Mouse (Mus musculus) hindbrain, embryonic 12.5 days (tissue): ENCODE measurements around the gene Atg4b. TPM values are rescaled to one million over a fixed set of nuclear protein-coding genes. Genes with fewer than 3 reads are reported as not detected.
"Not testable (repeated sequence)": the region's sequence is repeated elsewhere in the genome, so short reads cannot be mapped to it uniquely, and the experiment has no call there.

ENCODE experiments used
- ATAC-seq: fragments of 200-750 bp; cut with Nextera tagmentation; 2 replicates; pipeline ENCODE4 v1.8.0; 2017; ENCODE audit warnings: moderate TSS enrichment; ENCODE audit not compliant: low FRiP score
- H3K27ac ChIP-seq: fragments of 300-500 bp; sonication (generic); 2 replicates; pipeline ENCODE4 v1.5.1; 2016; ENCODE audit warnings: mild to moderate bottlenecking
- H3K27me3 ChIP-seq: fragments of 300-500 bp; sonication (generic); 2 replicates; pipeline ENCODE4 v1.6.1; 2016; ENCODE audit warnings: mild to moderate bottlenecking
- H3K36me3 ChIP-seq: fragments of 300-500 bp; sonication (generic); 2 replicates; pipeline ENCODE4 v1.6.1; 2016; ENCODE audit warnings: mild to moderate bottlenecking
- H3K4me1 ChIP-seq: fragments of 300-500 bp; sonication (generic); 2 replicates; pipeline ENCODE4 v1.6.1; 2016
- H3K4me2 ChIP-seq: fragments of 300-500 bp; sonication (generic); replicated peaks from 2 replicates; pipeline ENCODE4 v1.6.1; 2016; ENCODE audit warnings: mild to moderate bottlenecking
- H3K4me3 ChIP-seq: fragments of 300-500 bp; sonication (generic); 2 replicates; pipeline ENCODE4 v1.5.1; 2016; ENCODE audit warnings: mild to moderate bottlenecking
- H3K9ac ChIP-seq: fragments of 300-500 bp; sonication (generic); 2 replicates; pipeline ENCODE4 v1.6.1; 2016; ENCODE audit warnings: mild to moderate bottlenecking, moderate library complexity
- H3K9me3 ChIP-seq: fragments of 300-500 bp; sonication (generic); replicated peaks from 2 replicates; pipeline ENCODE4 v1.6.1; 2016; ENCODE audit warnings: mild to moderate bottlenecking
- WGBS: fragments of 180-500 bp; shearing (Covaris S2); methylation state at CpG from one replicate; pipeline ENCODE4 v1.1.7; 2016; 5-methylcytosine and 5-hydroxymethylcytosine counted together
- polyA plus RNA-seq: library from polyadenylated mRNA; unstranded; fragments of >200 nt; fragmentation: Nextera tagmentation; extraction: Ambion mirVana; gene quantifications from 2 replicates; pipeline ENCODE4 v1.2.1, GENCODE M21; 2016

Gene Atg4b
- polyA plus RNA-seq, 1 experiment from 2014 or later: 106 TPM

GRCm38 (mm10) chr1:93763531-93763930 is 12.2 kb downstream of the Atg4b start:
- not testable (repeated sequence) for H3K4me1 ChIP-seq, H3K36me3 ChIP-seq, H3K4me3 ChIP-seq, H3K4me2 ChIP-seq, H3K27ac ChIP-seq, H3K9me3 ChIP-seq, H3K27me3 ChIP-seq, ATAC-seq, H3K9ac ChIP-seq
- WGBS: 94% methylated on average over 3 of the region's 3 CpGs

- no peak for ATAC-seq
- Histone ChIP-seq H3K9me3 (no peaks in the 10 kb centered on the region), H3K27me3 (no peaks in the 10 kb centered on the region), H3K4me2 (no peak overlapping the region), H3K4me1 (no peaks in the 10 kb centered on the region), H3K27ac (no peak overlapping the region), H3K36me3 (peaks cover 17% of the 10 kb centered on the region), H3K9ac (no peak overlapping the region), H3K4me3 (no peak overlapping the region)
- 93% methylated on average over 9 of the region's 9 CpGs for WGBS
Measured at GRCm38 (mm10) chr1:93764871-93765591, 13.7 kb downstream of the Atg4b start.

- no peak overlapping the region for H3K4me2 ChIP-seq
- peaks cover 26% of the 10 kb centered on the region for H3K36me3 ChIP-seq
- H3K27me3 ChIP-seq: no peaks in the 10 kb centered on the region
- H3K4me1 ChIP-seq: no peaks in the 10 kb centered on the region
- H3K9ac ChIP-seq: no peak overlapping the region
- H3K27ac ChIP-seq: no peak overlapping the region
- 95% methylated on average over 6 of the region's 6 CpGs for WGBS
- ATAC-seq: no peak
- no peaks in the 10 kb centered on the region for H3K9me3 ChIP-seq
- H3K4me3 ChIP-seq: no peak overlapping the region
Measured at GRCm38 (mm10) chr1:93767600-93767999, 16.3 kb downstream of the Atg4b start.

- Histone ChIP-seq H3K27me3 (no peaks in the 10 kb centered on the region), H3K4me3 (no peak overlapping the region), H3K4me2 (no peak overlapping the region), H3K27ac (no peak overlapping the region), H3K9me3 (no peaks in the 10 kb centered on the region), H3K4me1 (no peaks in the 10 kb centered on the region), H3K9ac (no peak overlapping the region), H3K36me3 (peaks cover 44% of the 10 kb centered on the region)
- 95% methylated on average over 3 of the region's 3 CpGs for whole genome bisulfite sequencing
- ATAC-seq: no peak
Measured at GRCm38 (mm10) chr1:93769901-93770300, 18.6 kb downstream of the Atg4b start.

- Histone ChIP-seq H3K4me2 (no peak overlapping the region), H3K36me3 (peaks cover 75% of the 10 kb centered on the region), H3K9me3 (no peaks in the 10 kb centered on the region), H3K4me3 (no peak overlapping the region), H3K27ac (no peak overlapping the region), H3K27me3 (no peaks in the 10 kb centered on the region), H3K9ac (no peak overlapping the region), H3K4me1 (no peaks in the 10 kb centered on the region)
- 93% methylated on average over 5 of the region's 5 CpGs for WGBS
- no peak for ATAC-seq
Measured at GRCm38 (mm10) chr1:93776686-93777085, 25.4 kb downstream of the Atg4b start.

- H3K27me3 ChIP-seq: no peaks in the 10 kb centered on the region
- 89% methylated on average over 2 of the region's 2 CpGs for WGBS
- peaks cover 96% of the 10 kb centered on the region for H3K36me3 ChIP-seq
- H3K4me1 ChIP-seq: no peaks in the 10 kb centered on the region
- 0 out of 2 replicates have a peak, but pooled peaks cover 7% of the 10 kb centered on the region for H3K9me3 ChIP-seq
- ATAC-seq: no peak
- H3K9ac ChIP-seq: no peak overlapping the region
- no peak overlapping the region for H3K27ac ChIP-seq
- H3K4me3 ChIP-seq: no peak overlapping the region
- no peak overlapping the region for H3K4me2 ChIP-seq
Measured at GRCm38 (mm10) chr1:93786912-93787311, 35.6 kb downstream of the Atg4b start.

GRCm38 (mm10) chr1:93794526-93794925 is 43.2 kb downstream of the Atg4b start:
- Histone ChIP-seq H3K36me3 (peaks cover 77% of the 10 kb centered on the region), H3K4me2 (no peak overlapping the region)

GRCm38 (mm10) chr1:93795886-93796285 is 44.6 kb downstream of the Atg4b start:
- ATAC-seq: no peak
- no peak overlapping the region for H3K9ac ChIP-seq
- 0 out of 2 replicates have a peak, but pooled peaks cover 6% of the 10 kb centered on the region for H3K9me3 ChIP-seq
- H3K4me1 ChIP-seq: peaks cover 2% of the 10 kb centered on the region
- H3K36me3 ChIP-seq: peaks cover 69% of the 10 kb centered on the region
- no peak overlapping the region for H3K4me3 ChIP-seq
- H3K4me2 ChIP-seq: no peak overlapping the region
- no peaks in the 10 kb centered on the region for H3K27me3 ChIP-seq
- WGBS: 92% methylated on average over 8 of the region's 8 CpGs
- no peak overlapping the region for H3K27ac ChIP-seq

More at GRCm38 (mm10) chr1:93794526-93794925, 43.2 kb downstream of the Atg4b start:
- ATAC-seq: no peak
- Histone ChIP-seq H3K9ac (no peak overlapping the region), H3K27ac (no peak overlapping the region), H3K4me1 (no peaks in the 10 kb centered on the region), H3K4me3 (no peak overlapping the region), H3K27me3 (no peaks in the 10 kb centered on the region), H3K9me3 (0 out of 2 replicates have a peak, but pooled peaks cover 7% of the 10 kb centered on the region)
- 96% methylated on average over 8 of the region's 8 CpGs for WGBS

- H3K4me1 ChIP-seq: peaks cover 29% of the 10 kb centered on the region
- H3K4me3 ChIP-seq: peak overlapping the region; percentile 81
- H3K9me3 ChIP-seq: no peaks in the 10 kb centered on the region
- ATAC-seq: no peak
- H3K9ac ChIP-seq: peak overlapping the region; percentile 78
- 77% methylated on average over 21 of the region's 21 CpGs for WGBS
- H3K27me3 ChIP-seq: no peaks in the 10 kb centered on the region
- peaks cover 25% of the 10 kb centered on the region for H3K36me3 ChIP-seq
- peak overlapping the region; percentile 72 for H3K4me2 ChIP-seq
- peak overlapping the region; percentile 84; the same call in 1 of the 2 replicates for H3K27ac ChIP-seq
Measured at GRCm38 (mm10) chr1:93800670-93801503, 49.6 kb downstream of the Atg4b start.

- under 1% methylated on average over 42 of the region's 42 CpGs for WGBS
- Histone ChIP-seq H3K4me1 (peaks cover 29% of the 10 kb centered on the region), H3K4me3 (peak within 1 kb of the TSS; percentile 81), H3K36me3 (peaks cover 34% of the 10 kb centered on the region), H3K9me3 (no peaks in the 10 kb centered on the region), H3K9ac (peak within 1 kb of the TSS; percentile 78), H3K27ac (peak within 1 kb of the TSS; percentile 84), H3K4me2 (peak within 1 kb of the TSS; percentile 72), H3K27me3 (no peaks in the 10 kb centered on the region)
- ATAC-seq: peak; percentile 57
Measured at GRCm38 (mm10) chr1:93801741-93802238, 50.5 kb downstream of the Atg4b start, which contains the start of gene Dtymk. Gene Dtymk, minus strand, starts transcription at chr1:93801934.

GRCm38 (mm10) chr1:93802771-93803170 is 51.5 kb downstream of the Atg4b start:
- Histone ChIP-seq H3K27ac (no peak overlapping the region), H3K27me3 (no peaks in the 10 kb centered on the region), H3K4me3 (no peak overlapping the region), H3K4me2 (peak overlapping the region; percentile 78), H3K36me3 (peaks cover 37% of the 10 kb centered on the region), H3K4me1 (peaks cover 29% of the 10 kb centered on the region), H3K9me3 (no peaks in the 10 kb centered on the region), H3K9ac (peak overlapping the region; percentile 84; the same call in 1 of the 2 replicates)
- ATAC-seq: no peak
- WGBS: 90% methylated on average over 5 of the region's 5 CpGs
